Mouse (Mus musculus) heart, adult 2 months (tissue): ENCODE measurements at regions not wholly inside any gene's neighbourhood (a gene's known extent, or its start where the extent isn't known, plus 50 kb on each side); places are given as distances from the start of the nearest gene placed in this dataset.

Experiments
- DNase-seq, 2 experiments: peaks; one replicate each; pipeline ENCODE4 v3.0.0; 2021
- H3K27ac ChIP-seq: fragments of 200-600 bp; 2 replicates; pipeline ENCODE4 v1.8.1; 2022
- H3K27me3 ChIP-seq: fragments of 200-500 bp; 2 replicates; pipeline ENCODE4 v1.6.1; 2012; ENCODE audit warnings: mild to moderate bottlenecking, low read length, inconsistent platforms, mixed read lengths; ENCODE audit not compliant: control insufficient read depth, insufficient read depth
- H3K36me3 ChIP-seq: fragments of 200-500 bp; 2 replicates; pipeline ENCODE4 v1.6.1; 2012; ENCODE audit warnings: low read length, inconsistent platforms; ENCODE audit not compliant: control insufficient read depth, insufficient read depth
- H3K4me1 ChIP-seq: fragments of 200-500 bp; 2 replicates; pipeline ENCODE4 v1.6.1; 2011; ENCODE audit warnings: low read length; ENCODE audit not compliant: control insufficient read depth, insufficient read depth
- H3K4me3 ChIP-seq: fragments of 200-600 bp; 2 replicates; pipeline ENCODE4 v1.8.1; 2022
- H3K79me2 ChIP-seq: fragments of 200-500 bp; replicated peaks from 2 replicates; pipeline ENCODE4 v1.6.1; 2012; ENCODE audit warnings: mild to moderate bottlenecking, inconsistent platforms, low read length, moderate library complexity, mixed read lengths; ENCODE audit not compliant: control insufficient read depth, insufficient read depth
- H3K9ac ChIP-seq: fragments of 200-500 bp; 2 replicates; pipeline ENCODE4 v1.6.1; 2012; ENCODE audit warnings: low read depth, mild to moderate bottlenecking, control low read depth, inconsistent platforms, low read length, mixed read lengths
- CTCF ChIP-seq: fragments of 200-600 bp; IDR thresholded peaks from 2 replicates; pipeline ENCODE4 v1.8.1; 2022; ENCODE audit warnings: antibody characterized with exemption, mild to moderate bottlenecking, moderate library complexity
- EP300 ChIP-seq: fragments of 200-500 bp; IDR thresholded peaks from 2 replicates; pipeline ENCODE4 v1.6.1; 2011; ENCODE audit warnings: low read depth, low read length, control low read depth; ENCODE audit not compliant: insufficient read depth
- POLR2A ChIP-seq: fragments of 200-500 bp; IDR thresholded peaks from 2 replicates; pipeline ENCODE4 v1.6.1; 2011; ENCODE audit warnings: mild to moderate bottlenecking, low read depth, low read length, control low read depth; ENCODE audit not compliant: insufficient read depth
- WGBS: fragments of 180-500 bp; shearing (Covaris S2); methylation state at CpG from one replicate; pipeline ENCODE4 v1.1.7; 2018; 5-methylcytosine and 5-hydroxymethylcytosine counted together
- intact Hi-C: fragments of 180-260 bp; cut with DNase I; formaldehyde crosslinking; loops from one replicate; pipeline ENCODE4 v1.15.1; 2025

DNA sequence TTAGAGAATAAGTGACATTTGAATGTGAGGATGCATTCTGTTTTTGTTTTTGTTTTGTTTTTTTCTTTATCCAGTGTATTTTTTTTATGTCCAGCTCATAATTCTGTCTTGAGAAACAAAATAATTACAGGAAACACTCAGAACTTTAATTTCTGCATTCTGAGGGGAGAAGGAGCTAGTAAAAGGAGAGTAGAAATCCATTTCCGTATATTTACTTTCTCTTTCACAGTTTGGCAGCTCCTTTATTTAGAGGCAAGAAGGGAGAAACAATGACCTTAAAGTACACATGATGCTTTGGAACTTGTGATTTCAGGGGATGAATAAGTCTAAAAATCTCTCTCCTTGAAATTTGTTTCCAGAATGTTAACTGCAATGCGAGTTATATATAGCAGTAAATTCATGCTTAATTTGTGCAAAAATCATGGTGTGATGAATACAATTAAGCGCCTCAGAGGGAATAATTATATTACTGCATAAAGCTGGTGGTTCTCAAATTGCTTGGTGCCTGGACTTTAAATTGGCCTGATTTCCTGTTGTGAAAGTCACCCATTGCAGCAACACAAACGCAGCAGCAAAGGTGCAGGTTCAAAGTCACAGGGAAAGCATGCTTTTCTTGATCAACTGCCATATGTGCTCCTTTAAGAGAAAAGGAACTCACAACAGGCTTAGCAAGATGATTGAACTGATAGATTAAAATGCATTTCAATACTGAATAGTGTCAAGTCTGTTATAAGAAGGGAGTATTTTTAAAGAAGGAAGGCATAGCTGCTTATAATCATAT, 733.9 kb downstream of the Dach1 start:
- TF ChIP-seq CTCF (no peak), EP300 (no peak), POLR2A (no peak)
- DNase-seq = no peak
- Histone ChIP-seq H3K27me3 (no peaks in the 10 kb centered on the region), H3K27ac (no peak overlapping the region), H3K4me1 (no peaks in the 10 kb centered on the region), H3K36me3 (no peaks in the 10 kb centered on the region), H3K9ac (no peak overlapping the region), H3K79me2 (no peaks in the 10 kb centered on the region), H3K4me3 (no peak overlapping the region)
- intact Hi-C loops = no loop called here
- WGBS = 71% methylated on average over 4 of the region's 4 CpGs

DNA sequence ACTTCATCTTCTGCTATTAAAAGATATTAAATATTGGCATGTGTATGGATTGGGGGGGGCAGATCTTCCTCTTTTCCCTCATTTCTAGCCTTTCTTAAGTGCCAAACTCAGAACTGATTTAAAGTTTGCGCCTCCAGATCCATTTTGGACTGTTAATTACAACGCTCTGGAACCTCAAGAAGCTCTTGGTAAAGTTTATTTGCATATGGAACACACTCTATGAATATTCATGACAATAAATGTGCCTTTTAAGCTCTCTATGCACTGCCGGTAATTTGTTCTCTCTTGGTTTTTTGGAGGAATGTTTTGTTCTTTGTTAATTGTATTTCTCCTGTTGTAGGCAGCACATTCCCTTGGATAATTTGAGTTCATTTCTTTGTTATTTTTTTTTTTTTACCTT, 738.3 kb downstream of the Dach1 start:
- TF ChIP-seq CTCF = no peak
- TF ChIP-seq EP300 = no peak
- no peak for TF ChIP-seq POLR2A
- WGBS = 90% methylated on average over 3 of the region's 3 CpGs
- Histone ChIP-seq H3K9ac (no peak overlapping the region), H3K27me3 (no peaks in the 10 kb centered on the region), H3K79me2 (no peaks in the 10 kb centered on the region), H3K4me3 (no peak overlapping the region), H3K4me1 (no peaks in the 10 kb centered on the region), H3K36me3 (no peaks in the 10 kb centered on the region), H3K27ac (no peak overlapping the region)
- intact Hi-C loops = no loop called here
- DNase-seq = no peak

DNA sequence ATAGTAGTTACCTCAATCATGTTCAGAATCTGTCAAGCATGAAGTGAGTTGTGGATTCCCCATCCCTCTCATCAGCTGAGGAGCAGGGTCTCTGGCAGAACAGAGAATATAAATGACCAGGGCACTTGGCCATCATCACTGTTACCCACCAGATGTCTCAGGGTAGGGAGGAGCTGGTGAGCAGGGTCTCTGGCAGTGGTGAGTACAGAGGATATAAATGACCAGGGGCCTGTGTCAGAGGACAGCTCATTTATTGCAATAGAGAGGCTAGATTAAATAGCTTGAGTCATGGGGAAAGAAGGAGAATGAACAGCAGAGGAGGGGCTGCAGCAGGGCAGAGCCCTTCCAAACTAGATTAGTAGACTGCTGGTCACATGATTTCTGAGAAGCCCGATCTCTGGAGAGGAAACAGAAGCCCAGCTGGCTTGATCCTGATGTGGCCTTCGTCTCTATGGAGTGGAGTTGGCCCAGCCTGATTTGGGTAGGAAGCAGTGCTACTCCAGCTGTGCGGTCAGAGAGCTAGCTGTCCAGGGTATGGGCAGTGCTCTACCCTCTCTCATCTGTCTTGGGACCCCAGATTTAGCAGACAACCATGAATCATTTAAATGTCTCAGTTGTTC, 766.3 kb downstream of the Dach1 start:
- H3K27me3 ChIP-seq = no peaks in the 10 kb centered on the region
- H3K36me3 ChIP-seq = no peaks in the 10 kb centered on the region
- TF ChIP-seq CTCF = no peak
- no peak for TF ChIP-seq POLR2A
- no peak for TF ChIP-seq EP300
- DNase-seq = no peak
- H3K4me3 ChIP-seq = no peak overlapping the region
- H3K27ac ChIP-seq = no peak overlapping the region
- H3K4me1 ChIP-seq = no peaks in the 10 kb centered on the region
- no peak overlapping the region for H3K9ac ChIP-seq
- 40% methylated on average over 3 of the region's 3 CpGs for WGBS
- no peaks in the 10 kb centered on the region for H3K79me2 ChIP-seq
- intact Hi-C loops = no loop called here

DNA sequence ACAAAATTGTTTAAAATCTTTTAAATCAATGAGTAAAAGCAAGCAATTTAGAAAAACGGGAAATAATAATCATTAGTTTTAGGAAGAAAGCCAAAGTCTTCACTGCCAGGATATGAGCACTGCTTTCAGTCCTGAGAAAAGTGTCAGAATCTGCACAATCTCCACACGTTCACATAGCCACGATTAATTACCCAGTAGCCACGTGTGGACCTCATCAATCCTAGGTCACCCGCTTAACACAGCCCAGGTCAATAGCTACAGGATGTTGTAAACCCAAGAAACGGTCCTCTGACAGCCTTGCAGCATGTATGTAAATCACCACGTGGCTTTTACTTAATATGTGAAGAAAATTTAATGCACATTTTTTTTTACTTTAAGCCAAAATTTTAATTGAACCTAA, 773.2 kb downstream of the Dach1 start:
- intact Hi-C loops = no loop called here
- H3K9ac ChIP-seq = no peak overlapping the region
- H3K27me3 ChIP-seq = no peaks in the 10 kb centered on the region
- H3K79me2 ChIP-seq = no peaks in the 10 kb centered on the region
- no peak overlapping the region for H3K4me3 ChIP-seq
- no peak overlapping the region for H3K27ac ChIP-seq
- H3K36me3 ChIP-seq = no peaks in the 10 kb centered on the region
- TF ChIP-seq POLR2A (no peak), CTCF (no peak), EP300 (no peak)
- WGBS = 59% methylated on average over 7 of the region's 7 CpGs
- no peak for DNase-seq
- H3K4me1 ChIP-seq = no peaks in the 10 kb centered on the region

DNA sequence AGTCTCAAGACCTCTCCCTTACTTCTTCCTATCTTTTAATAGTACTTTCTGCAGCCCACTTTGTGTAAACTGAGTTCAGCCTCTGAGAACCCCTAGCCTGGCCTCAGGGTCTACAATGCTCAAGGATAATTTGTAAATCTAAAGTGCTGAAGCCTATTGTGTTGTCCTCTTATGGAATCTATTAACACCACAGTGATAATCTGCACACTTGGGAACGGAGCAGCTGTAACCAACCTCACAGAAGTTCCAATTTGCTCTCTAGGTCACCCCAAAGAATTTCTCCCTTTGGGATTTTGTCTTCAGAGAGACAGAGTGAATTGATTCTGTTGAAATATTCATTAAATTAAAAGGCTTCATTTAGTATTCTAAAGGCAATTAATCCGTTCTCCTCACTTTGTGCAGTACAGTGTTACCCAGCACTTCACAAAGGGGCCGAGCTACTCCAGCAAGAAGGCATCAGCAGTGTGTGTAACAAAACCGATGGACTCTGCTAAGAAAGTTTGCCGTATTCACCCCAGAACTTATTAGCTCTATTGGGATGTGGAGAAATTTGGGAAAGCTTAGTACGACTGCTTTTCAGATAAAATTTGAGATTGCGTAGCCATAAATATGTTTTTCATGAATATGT, 773.7 kb downstream of the Dach1 start:
- intact Hi-C loops = no loop called here
- Histone ChIP-seq H3K4me1 (no peaks in the 10 kb centered on the region), H3K36me3 (no peaks in the 10 kb centered on the region), H3K27ac (no peak overlapping the region), H3K9ac (no peak overlapping the region), H3K79me2 (no peaks in the 10 kb centered on the region), H3K27me3 (no peaks in the 10 kb centered on the region), H3K4me3 (no peak overlapping the region)
- WGBS = 80% methylated on average over 7 of the region's 7 CpGs
- DNase-seq = no peak
- TF ChIP-seq POLR2A = no peak
- TF ChIP-seq CTCF = no peak
- no peak for TF ChIP-seq EP300

DNA sequence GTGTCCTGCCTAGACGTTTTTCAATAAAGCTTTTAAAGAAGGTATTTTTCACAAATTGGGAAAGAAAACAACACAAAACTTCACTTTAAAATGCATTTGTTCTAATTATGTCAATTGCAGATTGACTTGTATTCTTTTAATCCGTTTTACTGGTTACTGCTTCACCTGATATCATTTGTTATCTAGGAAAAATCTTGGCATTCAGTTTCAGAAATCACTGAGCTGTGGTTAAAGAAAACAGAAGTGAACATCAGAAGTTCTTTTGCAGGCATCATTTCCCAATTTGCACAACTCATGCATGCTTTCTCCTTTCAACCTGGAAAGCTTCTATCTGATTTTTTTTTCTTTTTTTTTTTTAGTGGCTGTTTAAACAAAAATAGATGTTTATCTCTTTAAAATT, 780.6 kb downstream of the Dach1 start:
- no peak overlapping the region for H3K4me3 ChIP-seq
- no peaks in the 10 kb centered on the region for H3K4me1 ChIP-seq
- no peaks in the 10 kb centered on the region for H3K27me3 ChIP-seq
- no peak overlapping the region for H3K27ac ChIP-seq
- no peaks in the 10 kb centered on the region for H3K36me3 ChIP-seq
- no peak overlapping the region for H3K9ac ChIP-seq
- intact Hi-C loops = no loop called here
- WGBS = 48% methylated on average over 2 of the region's 2 CpGs
- TF ChIP-seq EP300 (no peak), POLR2A (no peak), CTCF (no peak)
- no peak for DNase-seq
- no peaks in the 10 kb centered on the region for H3K79me2 ChIP-seq
